Mouse (Mus musculus) G1E (cell line): ENCODE measurements around the gene Zfp366. TPM values are rescaled to one million over a fixed set of nuclear protein-coding genes. Genes with fewer than 3 reads are reported as not detected.

Experiments used
- ATAC-seq: 2 replicates; pipeline ENCODE4 v1.8.0; 2016; ENCODE audit warnings: mild to moderate bottlenecking; ENCODE audit not compliant: insufficient number of reproducible peaks, poor library complexity, low FRiP score, severe bottlenecking; ENCODE audit errors: extremely low read depth
- DNase-seq: peaks from one replicate; pipeline ENCODE4 v3.0.0; 2012; ENCODE audit warnings: low spot score
- H3K27me3 ChIP-seq: 2 replicates; pipeline ENCODE4 v1.6.1; 2012; ENCODE audit warnings: mild to moderate bottlenecking, low read length, inconsistent platforms; ENCODE audit not compliant: insufficient read depth
- H3K36me3 ChIP-seq: replicated peaks from 2 replicates; pipeline ENCODE3; 2012; ENCODE audit warnings: mild to moderate bottlenecking, inconsistent platforms
- H3K4me1 ChIP-seq: 2 replicates; pipeline ENCODE4 v1.6.1; 2012; ENCODE audit warnings: low read depth, low read length, inconsistent platforms, mixed read lengths; ENCODE audit not compliant: insufficient read depth
- H3K4me3 ChIP-seq: 2 replicates; pipeline ENCODE4 v1.5.1; 2012; ENCODE audit warnings: low read depth, mild to moderate bottlenecking, inconsistent platforms, low read length, moderate library complexity, mixed read lengths
- H3K9me3 ChIP-seq: replicated peaks from 2 replicates; pipeline ENCODE4 v1.6.1; 2012; ENCODE audit warnings: inconsistent platforms
- CTCF ChIP-seq: IDR thresholded peaks from 2 replicates; pipeline ENCODE4 v1.5.1; 2012; ENCODE audit warnings: low read depth, low read length, inconsistent platforms, mixed read lengths
- GATA1 ChIP-seq: IDR thresholded peaks from 2 replicates; pipeline ENCODE4 v1.6.1; 2012; ENCODE audit warnings: borderline replicate concordance, low read length, inconsistent platforms, mixed read lengths
- GATA2 ChIP-seq: IDR thresholded peaks from 2 replicates; pipeline ENCODE4 v1.6.1; 2012; ENCODE audit warnings: low read depth, low read length, inconsistent platforms, borderline replicate concordance
- POLR2AphosphoS5 ChIP-seq: IDR thresholded peaks from 2 replicates; pipeline ENCODE4 v1.6.1; 2012; ENCODE audit warnings: low read depth, low read length, inconsistent platforms; ENCODE audit not compliant: insufficient replicate concordance
- TAL1 ChIP-seq: conservative IDR thresholded peaks from 2 replicates; pipeline ENCODE4 v1.6.1; 2012; ENCODE audit warnings: low read depth, low read length, inconsistent platforms, mixed read lengths
- polyA plus RNA-seq: library from polyadenylated mRNA; stranded (reverse); fragments of >175 nt; gene quantifications from 2 replicates; pipeline ENCODE4 v1.2.3, GENCODE M21; 2012
- total RNA-seq, 2 experiments: library from RNA; stranded (forward) in 1 of 2; stranded (reverse) in 1 of 2; fragments of 200-1000 nt in 1 of 2; fragments of >200 nt in 1 of 2; fragmentation: Nextera tagmentation in 1 of 2; gene quantifications; 2 replicates each; pipeline ENCODE4 v1.2.3; 2014 to 2017

The Zfp366 gene
- total RNA-seq (2014; fragmentation: Nextera tagmentation) (not detected in 2 replicates), total RNA-seq (2017) (0.05 and 0.06 TPM in 2 replicates), polyA plus RNA-seq (not detected in 2 replicates)

DNA sequence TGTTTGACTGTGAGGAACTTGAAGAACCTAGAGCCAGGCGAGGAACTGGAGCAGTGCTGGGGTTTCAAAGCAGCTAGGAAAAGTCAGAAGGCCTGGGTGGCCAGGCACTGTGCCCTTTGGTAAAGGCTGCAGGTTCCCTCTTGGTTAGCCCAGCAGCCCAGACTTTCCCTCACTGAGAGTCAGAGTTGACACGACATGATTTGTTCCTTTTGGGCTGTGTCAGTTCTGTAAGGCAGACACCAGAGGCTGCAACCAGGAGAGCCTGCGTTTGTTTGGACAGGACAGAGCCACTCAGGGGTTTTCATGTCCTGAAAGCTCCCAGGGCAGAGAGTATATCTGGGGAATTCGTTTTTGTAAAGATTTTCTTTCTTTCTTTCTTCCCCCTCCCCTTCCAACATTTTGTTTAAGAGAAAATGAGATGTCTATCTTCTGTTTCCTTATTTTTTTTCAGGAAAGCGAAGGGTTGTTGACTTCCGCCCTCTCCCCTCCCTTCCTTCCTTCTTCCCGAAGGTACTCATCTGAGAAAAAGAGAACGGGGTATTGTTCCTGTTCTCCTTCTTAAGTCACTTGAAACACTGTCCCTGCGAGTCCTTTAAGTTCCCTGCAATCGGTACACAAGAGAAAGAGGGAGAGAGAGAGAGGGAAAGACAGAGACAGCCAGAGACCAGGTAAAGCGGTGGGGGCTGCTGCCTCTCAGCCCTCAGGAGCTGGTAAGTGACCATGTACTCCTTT lies at the start of gene Zfp366:
Gene Zfp366 (plus strand): TSS at position 669 of the 732 bp plus-strand sequence.
- DNase-seq (no peak), ATAC-seq (no peak)
- Histone ChIP-seq H3K9me3 (no peaks in the 10 kb centered on the region), H3K4me3 (no peak within 1 kb of the TSS), H3K36me3 (no peaks in the 10 kb centered on the region), H3K27me3 (peaks cover 3% of the 10 kb centered on the region), H3K4me1 (no peaks in the 10 kb centered on the region)
- no peak for TF ChIP-seq GATA1

DNA sequence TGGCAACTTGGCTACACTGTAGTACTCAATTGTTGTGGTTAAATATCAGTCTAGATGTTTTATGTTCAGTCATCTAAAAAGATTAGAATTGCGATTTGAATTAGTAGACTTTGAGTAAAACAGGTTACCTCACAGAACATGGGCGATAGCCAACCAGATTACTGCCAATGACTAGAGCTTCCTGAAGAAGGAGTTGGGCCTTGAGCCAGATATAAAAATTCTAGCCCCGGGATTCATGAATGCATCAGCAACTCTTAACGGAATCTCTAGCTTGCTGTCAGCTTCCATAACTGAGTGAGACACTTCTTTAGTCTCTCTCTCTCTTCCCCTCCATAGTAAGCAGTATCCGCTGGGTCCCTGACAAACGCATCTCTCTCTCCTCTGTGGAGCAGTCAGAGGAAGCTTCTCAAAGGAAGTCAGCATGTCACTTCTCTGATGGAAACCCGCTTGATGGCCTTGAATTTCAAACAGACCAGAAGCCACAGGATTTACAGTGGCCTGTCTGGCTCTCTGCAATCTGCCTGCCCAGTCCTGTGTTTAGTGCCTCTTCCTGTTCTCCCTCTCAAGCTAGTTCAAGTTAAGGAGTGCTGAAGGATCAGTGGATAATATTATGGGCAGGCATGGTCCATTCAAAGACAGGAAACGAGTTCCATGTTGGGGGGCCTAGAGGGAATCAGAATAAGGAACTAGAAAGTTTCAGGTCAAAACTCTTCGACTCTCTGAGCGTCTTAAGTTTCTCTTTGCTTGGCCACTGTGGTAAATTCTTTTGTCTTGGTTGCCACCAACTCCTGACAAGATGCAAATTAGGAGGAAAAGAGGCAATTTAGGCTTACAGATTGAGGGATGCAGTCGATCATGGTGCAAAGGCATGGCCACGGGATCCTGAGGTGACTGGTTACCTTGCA lies 46.0 kb upstream of the Zfp366 start:
- H3K27me3 ChIP-seq: no peaks in the 10 kb centered on the region; the same call in 1 of the 2 replicates
- DNase-seq (no peak), ATAC-seq (no peak)
- H3K9me3 ChIP-seq: no peaks in the 10 kb centered on the region
- no peaks in the 10 kb centered on the region for H3K4me1 ChIP-seq
- H3K4me3 ChIP-seq: no peak overlapping the region
- TF ChIP-seq TAL1: no peak
- TF ChIP-seq CTCF: no peak
- TF ChIP-seq GATA2: no peak
- TF ChIP-seq GATA1: no peak
- no peak for TF ChIP-seq POLR2AphosphoS5
- no peaks in the 10 kb centered on the region for H3K36me3 ChIP-seq

DNA sequence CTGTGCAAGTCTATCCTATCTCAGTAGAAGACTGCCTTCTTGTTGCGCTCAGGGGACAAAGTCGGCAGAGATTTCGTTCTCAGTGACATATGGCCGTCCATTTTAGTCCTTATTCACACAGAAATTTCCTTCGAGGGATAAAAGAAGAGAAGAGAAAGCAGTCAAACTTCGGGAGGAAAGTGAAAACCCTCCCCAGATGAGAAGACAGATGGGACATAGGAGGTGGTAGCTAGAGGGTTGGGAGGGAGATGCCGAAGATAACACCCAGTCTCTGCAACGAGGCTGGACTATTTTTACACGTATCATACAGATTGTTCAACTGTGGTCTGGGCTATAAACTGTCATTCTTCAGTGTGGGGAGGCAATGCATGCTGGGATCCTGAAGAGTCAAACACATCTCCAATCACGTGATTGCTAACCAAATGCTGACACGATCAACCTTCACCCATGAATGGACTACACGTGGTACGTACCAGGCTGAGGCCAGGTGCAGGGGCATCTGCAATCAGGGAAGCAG lies 38.2 kb upstream of the Zfp366 start:
- no peak for ATAC-seq
- Histone ChIP-seq H3K36me3 (no peaks in the 10 kb centered on the region), H3K9me3 (no peaks in the 10 kb centered on the region), H3K4me3 (no peak overlapping the region), H3K4me1 (no peaks in the 10 kb centered on the region), H3K27me3 (no peaks in the 10 kb centered on the region; the same call in 1 of the 2 replicates)
- no peak for DNase-seq
- TF ChIP-seq GATA1: no peak
- TF ChIP-seq CTCF: no peak
- TF ChIP-seq GATA2: no peak
- no peak for TF ChIP-seq POLR2AphosphoS5
- TF ChIP-seq TAL1: no peak

- no peak for TF ChIP-seq GATA2
- TF ChIP-seq GATA1: no peak
- no peak for TF ChIP-seq POLR2AphosphoS5
- no peak for TF ChIP-seq TAL1
- no peak for TF ChIP-seq CTCF
- Histone ChIP-seq H3K4me1 (no peaks in the 10 kb centered on the region), H3K27me3 (no peaks in the 10 kb centered on the region; the same call in 1 of the 2 replicates), H3K36me3 (no peaks in the 10 kb centered on the region), H3K4me3 (no peak overlapping the region), H3K9me3 (no peaks in the 10 kb centered on the region)
- DNase-seq (no peak), ATAC-seq (no peak)
Observed at GRCm38 (mm10) chr13:99147645-99148111, 36.9 kb upstream of the Zfp366 start.

- H3K4me1 ChIP-seq: no peaks in the 10 kb centered on the region
- ATAC-seq: no peak
- no peak for DNase-seq
- no peaks in the 10 kb centered on the region; the same call in 1 of the 2 replicates for H3K27me3 ChIP-seq
- TF ChIP-seq GATA2: no peak
- no peak for TF ChIP-seq POLR2AphosphoS5
- TF ChIP-seq CTCF: no peak
- no peak for TF ChIP-seq GATA1
- TF ChIP-seq TAL1: no peak
- no peaks in the 10 kb centered on the region for H3K9me3 ChIP-seq
- no peak overlapping the region for H3K4me3 ChIP-seq
- H3K36me3 ChIP-seq: no peaks in the 10 kb centered on the region
Observed at GRCm38 (mm10) chr13:99149551-99150305, 34.9 kb upstream of the Zfp366 start.
